Mouse (Mus musculus) liver, embryonic 14.5 days (tissue): Measurements from ENCODE around the gene Slc9b1. TPM values are rescaled to one million over a fixed set of nuclear protein-coding genes. Genes with fewer than 3 reads are reported as not detected.
A peak's percentile ranks its signal among the peaks of the same experiment; 100 is the strongest.

Source experiments
- ATAC-seq: fragments of 200-750 bp; cut with Nextera tagmentation; 2 replicates; pipeline ENCODE4 v1.8.0; 2017; ENCODE audit warnings: moderate number of reproducible peaks, mild to moderate bottlenecking, moderate library complexity; ENCODE audit not compliant: insufficient read depth
- DNase-seq, 3 experiments: peaks; one replicate each; pipeline ENCODE4 v3.0.0-alpha.2; 2012 to 2013; ENCODE audit warnings: low read depth in 3 of 3, low spot score in 3 of 3
- H3K27ac ChIP-seq: fragments of 300-500 bp; sonication (generic); 2 replicates; pipeline ENCODE4 v1.5.1; 2014; ENCODE audit warnings: moderate library complexity, mild to moderate bottlenecking, control low read depth, inconsistent platforms
- H3K27me3 ChIP-seq: fragments of 300-500 bp; sonication (generic); 2 replicates; pipeline ENCODE4 v1.6.1; 2014; ENCODE audit warnings: mild to moderate bottlenecking, low read length, moderate library complexity; ENCODE audit not compliant: control insufficient read depth, insufficient read depth
- H3K36me3 ChIP-seq: fragments of 300-500 bp; sonication (generic); replicated peaks from 2 replicates; pipeline ENCODE4 v1.6.1; 2014; ENCODE audit warnings: low read depth; ENCODE audit not compliant: control insufficient read depth, insufficient read depth
- H3K4me1 ChIP-seq, 2 experiments: fragments of 200-500 bp in 1 of 2; fragments of 300-500 bp in 1 of 2; sonication (generic) in 1 of 2; replicated peaks; 2 replicates each; pipeline ENCODE4 v1.6.1; 2012 to 2014; ENCODE audit warnings: antibody characterized with exemption in 1 of 2, inconsistent platforms in 1 of 2, low read length in 1 of 2; ENCODE audit not compliant: control insufficient read depth in 2 of 2, insufficient read depth in 2 of 2
- H3K4me2 ChIP-seq: fragments of 300-500 bp; sonication (generic); 2 replicates; pipeline ENCODE4 v1.6.1; 2014; ENCODE audit warnings: low read depth, mild to moderate bottlenecking, control low read depth, moderate library complexity
- H3K4me3 ChIP-seq, 2 experiments: fragments of 200-500 bp in 1 of 2; fragments of 300-500 bp in 1 of 2; sonication (generic) in 1 of 2; 2 replicates each; pipeline ENCODE4 v1.5.1; 2012 to 2014; ENCODE audit warnings: low read depth in 2 of 2, low read length in 2 of 2, mild to moderate bottlenecking in 2 of 2, control low read depth in 1 of 2, inconsistent platforms in 1 of 2, moderate library complexity in 1 of 2; ENCODE audit not compliant: insufficient read depth in 1 of 2
- H3K9ac ChIP-seq: fragments of 300-500 bp; sonication (generic); replicated peaks from 2 replicates; pipeline ENCODE4 v1.6.1; 2014; ENCODE audit warnings: mild to moderate bottlenecking, control low read depth, moderate library complexity
- H3K9me3 ChIP-seq: fragments of 300-500 bp; sonication (generic); 2 replicates; pipeline ENCODE4 v1.6.1; 2016; ENCODE audit warnings: low read length, mixed read lengths; ENCODE audit not compliant: control insufficient read depth
- CTCF ChIP-seq: IDR thresholded peaks from 2 replicates; pipeline ENCODE4 v1.5.1; 2016; ENCODE audit warnings: antibody characterized with exemption, low read depth, control low read depth
- EP300 ChIP-seq: IDR thresholded peaks from 2 replicates; pipeline ENCODE4 v1.6.1; 2016; ENCODE audit warnings: antibody characterized with exemption, low read depth
- WGBS: fragments of 180-500 bp; shearing (Covaris S2); extraction: QIAGEN DNeasy Blood & Tissue Kit; methylation state at CpG from one replicate; pipeline ENCODE4 v1.1.7; 2014; ENCODE audit not compliant: insufficient replicate concordance; 5-methylcytosine and 5-hydroxymethylcytosine counted together
- polyA plus RNA-seq, 2 experiments: library from polyadenylated mRNA; depleted of rRNA in 1 of 2; stranded (reverse) in 1 of 2; unstranded in 1 of 2; fragments of >200 nt; fragmentation: Nextera tagmentation in 1 of 2; extraction: Ambion mirVana in 1 of 2; gene quantifications; 2 replicates each; pipeline versions ENCODE4 v1.2.1 to v1.2.3; 2012 to 2014

The Slc9b1 gene
- polyA plus RNA-seq, 2 experiments, result 0.03 TPM; not detected in 1

DNA sequence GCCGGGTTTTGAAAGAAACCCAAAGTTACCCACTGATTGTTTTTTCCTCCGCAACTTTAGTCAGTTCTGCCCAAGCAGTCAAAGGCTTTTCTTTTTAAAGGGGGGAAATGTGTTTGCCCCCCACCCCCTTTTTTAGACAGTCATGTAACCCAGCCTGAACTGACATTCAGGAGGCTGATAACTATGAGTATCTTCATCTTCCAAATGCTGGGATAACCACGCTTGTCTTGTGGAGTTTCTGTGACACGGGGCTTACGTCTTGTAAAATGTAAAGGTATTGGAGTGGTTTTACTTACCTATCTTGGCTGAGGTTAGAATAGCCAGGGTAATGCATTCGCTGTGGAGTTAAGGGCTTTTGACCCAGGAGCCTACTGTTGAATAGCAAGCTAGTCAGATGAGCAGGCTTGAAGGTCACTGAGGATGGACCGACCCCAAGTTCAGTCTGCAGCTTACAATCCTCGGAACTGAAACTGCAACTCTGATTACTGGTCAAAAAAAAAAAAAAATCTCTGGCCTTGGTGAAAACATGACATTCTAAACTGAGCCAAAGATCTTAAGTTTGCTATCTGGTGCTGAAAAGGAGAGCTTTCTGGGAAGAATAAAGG is 75.9 kb downstream of the Slc9b1 start, which contains the start of gene Cisd2:
Cisd2 (minus strand) TSS at position 318 of the 605 bp plus-strand sequence.
- ATAC-seq (peak; percentile 0; the same call in 1 of the 2 replicates), DNase-seq (no peak)
- peak within 1 kb of the TSS; percentile 81 to 90 for H3K4me3 ChIP-seq
- H3K9me3 ChIP-seq, result no peaks in the 10 kb centered on the region
- H3K27me3 ChIP-seq, result no peaks in the 10 kb centered on the region
- H3K4me1 ChIP-seq, result peaks cover 9% of the 10 kb centered on the region in 2 experiments
- no peak for TF ChIP-seq CTCF
- no peak for TF ChIP-seq EP300
- H3K36me3 ChIP-seq, result no peaks in the 10 kb centered on the region
- WGBS, result 2% methylated on average over 8 of the region's 8 CpGs
- peak within 1 kb of the TSS; percentile 83 for H3K27ac ChIP-seq
- H3K9ac ChIP-seq, result peak within 1 kb of the TSS; percentile 89
- H3K4me2 ChIP-seq, result peak within 1 kb of the TSS; percentile 90

DNA sequence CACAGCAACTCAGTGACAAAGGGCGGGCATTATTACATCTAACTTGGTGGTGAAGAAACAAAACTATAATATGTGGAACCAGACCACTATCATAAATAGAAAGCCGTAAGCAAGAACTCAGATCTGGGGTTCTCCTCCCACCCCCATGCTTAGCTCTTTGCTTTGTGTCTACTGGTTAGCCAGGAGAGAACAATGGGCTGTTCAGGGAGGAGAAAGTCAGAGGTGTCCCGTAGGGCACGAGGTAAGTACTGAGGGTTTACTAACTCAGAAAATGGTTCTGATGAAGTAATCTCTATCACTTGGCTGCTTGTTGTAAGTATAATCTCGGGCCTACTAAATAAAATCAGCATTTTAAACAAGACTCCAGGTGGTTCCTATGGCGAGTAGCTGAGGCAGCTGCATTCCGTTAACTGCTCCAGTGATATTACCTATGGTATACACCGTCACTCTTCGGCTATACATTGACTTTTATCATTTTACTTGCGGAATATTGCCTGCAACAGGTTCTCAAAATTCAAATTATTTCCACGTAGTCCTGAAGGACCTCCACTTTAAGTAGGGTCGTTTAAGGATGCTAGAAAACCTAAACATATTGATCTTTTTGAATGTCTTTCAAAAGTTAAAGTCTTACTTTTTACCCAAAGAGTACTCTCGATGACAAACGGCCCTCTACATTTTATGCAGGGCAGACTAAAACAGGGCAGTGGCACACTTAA is 89.2 kb downstream of the Slc9b1 start:
- Histone ChIP-seq H3K27ac (peak overlapping the region; percentile 66), H3K4me2 (peak overlapping the region; percentile 91), H3K36me3 (peaks cover 6% of the 10 kb centered on the region; the same call in 1 of the 2 replicates), H3K4me3 (peak overlapping the region; percentile 77 to 91), H3K27me3 (no peaks in the 10 kb centered on the region), H3K9ac (peak overlapping the region; percentile 61), H3K4me1 (peaks cover 5 to 6% of the 10 kb centered on the region in 2 experiments), H3K9me3 (no peaks in the 10 kb centered on the region)
- 61% methylated on average over 14 of the region's 14 CpGs for WGBS
- TF ChIP-seq CTCF (no peak), EP300 (no peak)
- ATAC-seq (no peak), DNase-seq (no peak)

GRCm38 (mm10) chr3:135437758-135438495 is 90.1 kb downstream of the Slc9b1 start, which contains the start of gene Ube2d3:
TSS of gene Ube2d3 (plus strand) at chr3:135438149.
- no peaks in the 10 kb centered on the region for H3K9me3 ChIP-seq
- peak within 1 kb of the TSS; percentile 91 for H3K4me2 ChIP-seq
- under 1% methylated on average over 56 of the region's 56 CpGs for WGBS
- H3K9ac ChIP-seq, result peak within 1 kb of the TSS; percentile 93
- H3K4me3 ChIP-seq, result peak within 1 kb of the TSS; percentile 90 to 91
- H3K4me1 ChIP-seq, result peaks cover 5 to 9% of the 10 kb centered on the region in 2 experiments
- no peaks in the 10 kb centered on the region for H3K27me3 ChIP-seq
- ATAC-seq, result peak; percentile 81
- peak within 1 kb of the TSS; percentile 95 for H3K27ac ChIP-seq
- H3K36me3 ChIP-seq, result peaks cover 9% of the 10 kb centered on the region
- TF ChIP-seq CTCF (no peak), EP300 (peak; percentile 91)
- peak; percentile 94 to 97 (median 96) for DNase-seq

- ATAC-seq, result peak; percentile 68
- peak overlapping the region; percentile 90 to 91 for H3K4me3 ChIP-seq
- peak overlapping the region; percentile 91 for H3K4me2 ChIP-seq
- under 1% methylated on average over 44 of the region's 50 CpGs for WGBS
- no peaks in the 10 kb centered on the region for H3K9me3 ChIP-seq
- no peaks in the 10 kb centered on the region for H3K27me3 ChIP-seq
- H3K36me3 ChIP-seq, result peaks cover 14% of the 10 kb centered on the region
- peaks cover 7 to 9% of the 10 kb centered on the region in 2 experiments for H3K4me1 ChIP-seq
- peak overlapping the region; percentile 95 for H3K27ac ChIP-seq
- peak; percentile 74 to 77 (median 76) for DNase-seq
- H3K9ac ChIP-seq, result peak overlapping the region; percentile 93
- TF ChIP-seq EP300, result no peak
- no peak for TF ChIP-seq CTCF
Measured at GRCm38 (mm10) chr3:135438531-135438912, 90.7 kb downstream of the Slc9b1 start.
